Mouse (Mus musculus): ENCODE results near the gene Zfp995.
"Not testable (repeated sequence)": the region's sequence is repeated elsewhere in the genome, so short reads cannot be mapped to it uniquely, and the experiment has no call there.

The Zfp995 gene

DNA sequence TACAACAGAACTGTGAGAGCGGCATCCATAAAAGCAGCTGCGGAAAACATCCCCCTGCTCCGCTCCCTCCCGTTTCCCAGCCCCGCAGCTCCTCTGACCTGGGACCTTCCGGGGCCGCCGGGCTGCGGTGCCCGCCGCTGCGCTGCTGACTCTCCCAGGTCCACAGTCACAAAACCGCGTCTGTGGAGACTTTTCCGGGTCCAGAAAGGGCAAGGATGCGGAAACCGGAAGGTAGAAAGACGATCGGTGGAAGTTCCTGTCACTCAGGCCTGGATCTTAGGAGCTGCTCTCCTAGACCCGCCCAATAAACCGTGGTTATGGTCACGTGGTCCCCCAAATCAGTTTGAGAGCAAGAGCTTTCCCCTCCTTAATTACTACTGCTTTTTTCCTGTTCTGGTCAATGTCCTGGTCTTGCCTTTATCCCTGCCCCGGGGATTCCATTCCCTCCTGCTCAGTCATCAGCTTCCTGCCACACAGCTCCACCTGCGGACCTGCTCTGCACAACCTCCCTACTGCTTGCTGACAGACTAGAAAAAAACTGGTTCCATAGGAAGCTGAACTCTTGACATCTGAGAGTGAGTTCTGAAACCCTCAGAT lies at the start of gene Zfp995:
Gene Zfp995, minus strand, starts transcription at position 471 of the 597 bp plus-strand sequence.
- peak; percentile 68 to 72 for DNase-seq

DNA sequence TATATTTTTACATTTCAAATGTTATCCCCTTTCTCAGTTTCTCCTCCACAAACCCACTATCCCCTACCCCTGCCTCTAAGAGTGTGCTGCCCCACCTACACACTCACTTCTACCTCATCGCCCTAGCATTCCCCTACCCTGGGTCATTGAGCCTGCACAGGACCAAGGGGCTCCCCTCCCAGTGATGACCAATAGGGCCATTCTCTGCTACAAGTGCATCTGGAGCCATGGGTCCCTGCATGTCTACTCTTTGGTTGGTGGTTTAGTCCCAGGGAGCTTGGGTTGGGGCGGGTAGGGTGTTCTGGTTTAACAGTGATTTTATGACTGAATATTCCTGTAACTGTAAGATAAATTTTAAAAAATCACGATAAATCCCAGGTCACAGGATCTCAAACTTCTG lies 687 bp downstream of the Zfp995 start:
- peak in 1 of 2 experiments; percentile 14 for DNase-seq

DNA sequence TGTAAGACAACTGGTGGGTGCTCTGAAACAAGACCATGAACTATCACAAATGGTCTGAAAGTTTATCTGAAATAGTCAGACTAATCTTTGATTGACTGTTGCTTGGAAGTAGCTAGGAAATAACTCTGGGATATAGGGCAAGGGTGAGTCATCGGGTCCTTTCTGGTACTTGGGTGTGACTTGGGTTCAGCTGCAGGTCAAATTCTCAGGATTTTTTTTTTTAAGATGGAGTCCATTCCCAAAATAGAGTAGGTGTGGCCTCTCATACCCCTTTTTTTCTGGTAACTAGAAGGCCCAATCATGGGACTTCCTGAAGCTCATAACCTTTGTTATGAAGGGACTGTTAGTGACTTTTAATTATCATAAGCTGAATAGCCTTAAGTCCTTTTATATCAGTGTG lies 38.5 kb downstream of the Zfp995 start:
- DNase-seq: no peak

DNA sequence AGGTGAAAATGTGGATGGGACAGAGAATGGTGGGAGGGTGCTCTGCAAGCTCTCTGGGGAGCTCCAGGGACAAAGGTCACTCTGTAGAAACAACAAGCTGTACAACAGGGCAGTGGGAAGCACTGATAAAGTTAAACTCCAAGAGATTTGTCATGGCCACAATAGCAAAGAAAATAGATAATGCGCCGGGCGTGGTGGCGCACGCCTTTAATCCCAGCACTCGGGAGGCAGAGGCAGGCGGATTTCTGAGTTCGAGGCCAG lies 63.5 kb downstream of the Zfp995 start:
- DNase-seq: not testable (repeated sequence)

DNA sequence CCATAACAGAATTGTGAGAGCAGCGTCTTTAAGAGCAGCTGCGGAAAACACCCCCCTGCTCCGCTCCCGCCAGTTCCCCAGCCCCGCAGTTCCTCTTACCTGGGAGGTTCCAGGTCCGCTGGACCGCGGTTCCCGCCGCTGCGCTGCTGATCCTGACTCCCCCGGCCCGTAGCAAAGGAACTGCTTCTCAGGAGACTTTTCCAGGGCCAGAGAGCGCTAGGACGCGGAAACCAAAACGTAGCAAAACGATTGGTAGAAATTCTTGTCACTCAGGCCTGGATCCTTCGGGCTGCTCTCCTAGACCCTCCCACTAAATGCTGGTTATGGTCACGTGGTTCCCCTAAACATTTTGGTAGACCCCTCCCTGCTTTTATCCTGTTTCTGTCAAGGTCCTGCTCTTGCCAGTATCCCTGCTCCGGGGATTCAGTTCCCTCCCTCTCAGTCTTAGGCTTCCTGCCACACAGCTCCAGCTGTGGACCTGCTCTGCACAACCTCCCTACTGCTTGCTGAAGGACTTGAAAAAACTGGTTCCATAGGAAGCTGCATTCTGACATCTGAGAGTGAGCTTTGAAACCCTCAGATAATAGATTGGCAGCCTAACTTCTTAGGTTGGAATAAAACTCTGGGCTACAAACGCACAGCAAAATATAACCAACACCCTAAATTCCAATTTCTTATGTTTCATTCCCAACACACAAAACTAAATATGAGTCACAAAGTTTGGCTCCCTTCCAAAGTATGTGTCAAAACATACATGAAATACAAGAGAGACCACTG lies 64.0 kb downstream of the Zfp995 start, which contains the start of gene Zfp820:
Gene Zfp820, minus strand, starts transcription at position 228 of the 777 bp plus-strand sequence.
- DNase-seq: peak; percentile 17 to 19

DNA sequence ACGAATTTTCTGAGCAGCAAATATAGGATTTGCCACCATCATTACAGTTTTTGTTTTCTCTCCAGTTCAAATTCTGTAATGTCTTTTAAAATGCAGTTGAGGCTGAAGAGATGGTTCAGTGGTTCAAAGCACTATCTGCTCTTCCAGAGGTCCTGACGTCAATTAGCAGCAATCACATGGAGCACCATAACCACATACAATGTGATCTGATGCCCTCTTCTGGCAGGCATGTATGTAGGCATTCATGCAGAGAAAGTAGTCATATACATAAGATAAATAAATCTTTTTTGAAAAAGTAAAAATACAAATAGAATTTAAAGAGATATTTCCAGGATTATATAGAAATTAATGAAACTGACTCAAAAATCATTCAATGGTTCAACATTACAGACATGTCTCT lies 71.2 kb downstream of the Zfp995 start:
- DNase-seq: no peak

Measured in cerebellum, postnatal 25 days (tissue).